Mouse (Mus musculus): ENCODE measurements around the gene Sipa1l3.

The Sipa1l3 gene

GRCm38 (mm10) chr7:29505337-29506318 is 12.8 kb downstream of the Sipa1l3 start:
- peak; percentile 59 to 65 for DNase-seq

GRCm38 (mm10) chr7:29504683-29505290 is 13.7 kb downstream of the Sipa1l3 start:
- DNase-seq: no peak

GRCm38 (mm10) chr7:29503616-29504015 is 14.8 kb downstream of the Sipa1l3 start:
- DNase-seq: no peak

GRCm38 (mm10) chr7:29501214-29501613 is 17.2 kb downstream of the Sipa1l3 start:
- peak; percentile 56 to 65 for DNase-seq

GRCm38 (mm10) chr7:29499071-29499470 is 19.4 kb downstream of the Sipa1l3 start:
- DNase-seq: no peak

GRCm38 (mm10) chr7:29496953-29497590 is 21.4 kb downstream of the Sipa1l3 start:
- peak in 1 of 2 experiments; percentile 35 for DNase-seq

- DNase-seq: no peak
Measured at GRCm38 (mm10) chr7:29496332-29496731, 22.1 kb downstream of the Sipa1l3 start.

GRCm38 (mm10) chr7:29495880-29496279 is 22.6 kb downstream of the Sipa1l3 start:
- DNase-seq: no peak

GRCm38 (mm10) chr7:29494854-29495253 is 23.6 kb downstream of the Sipa1l3 start:
- DNase-seq: no peak

GRCm38 (mm10) chr7:29494015-29494414 is 24.4 kb downstream of the Sipa1l3 start:
- DNase-seq: no peak

- DNase-seq: no peak
Measured at GRCm38 (mm10) chr7:29492992-29493391, 25.4 kb downstream of the Sipa1l3 start.

- DNase-seq: no peak
Measured at GRCm38 (mm10) chr7:29491861-29492260, 26.6 kb downstream of the Sipa1l3 start.

GRCm38 (mm10) chr7:29491471-29491755 is 27.0 kb downstream of the Sipa1l3 start:
- DNase-seq: no peak

GRCm38 (mm10) chr7:29490704-29491470 is 27.6 kb downstream of the Sipa1l3 start:
- peak; percentile 46 to 61 for DNase-seq

GRCm38 (mm10) chr7:29489851-29490250 is 28.6 kb downstream of the Sipa1l3 start:
- no peak for DNase-seq

GRCm38 (mm10) chr7:29489364-29489763 is 29.1 kb downstream of the Sipa1l3 start:
- DNase-seq: no peak

- DNase-seq: no peak
Measured at GRCm38 (mm10) chr7:29486753-29487152, 31.7 kb downstream of the Sipa1l3 start.

GRCm38 (mm10) chr7:29485721-29486120 is 32.7 kb downstream of the Sipa1l3 start:
- no peak for DNase-seq

GRCm38 (mm10) chr7:29483556-29483955 is 34.9 kb downstream of the Sipa1l3 start:
- DNase-seq: peak in 1 of 2 experiments; percentile 44

- no peak for DNase-seq
Measured at GRCm38 (mm10) chr7:29481345-29482155, 36.9 kb downstream of the Sipa1l3 start.

GRCm38 (mm10) chr7:29480590-29481344 is 37.7 kb downstream of the Sipa1l3 start:
- peak; percentile 74 to 79 for DNase-seq
